8 mouse cellular contexts compared by ENCODE assay signal in the genomic region with DNA sequence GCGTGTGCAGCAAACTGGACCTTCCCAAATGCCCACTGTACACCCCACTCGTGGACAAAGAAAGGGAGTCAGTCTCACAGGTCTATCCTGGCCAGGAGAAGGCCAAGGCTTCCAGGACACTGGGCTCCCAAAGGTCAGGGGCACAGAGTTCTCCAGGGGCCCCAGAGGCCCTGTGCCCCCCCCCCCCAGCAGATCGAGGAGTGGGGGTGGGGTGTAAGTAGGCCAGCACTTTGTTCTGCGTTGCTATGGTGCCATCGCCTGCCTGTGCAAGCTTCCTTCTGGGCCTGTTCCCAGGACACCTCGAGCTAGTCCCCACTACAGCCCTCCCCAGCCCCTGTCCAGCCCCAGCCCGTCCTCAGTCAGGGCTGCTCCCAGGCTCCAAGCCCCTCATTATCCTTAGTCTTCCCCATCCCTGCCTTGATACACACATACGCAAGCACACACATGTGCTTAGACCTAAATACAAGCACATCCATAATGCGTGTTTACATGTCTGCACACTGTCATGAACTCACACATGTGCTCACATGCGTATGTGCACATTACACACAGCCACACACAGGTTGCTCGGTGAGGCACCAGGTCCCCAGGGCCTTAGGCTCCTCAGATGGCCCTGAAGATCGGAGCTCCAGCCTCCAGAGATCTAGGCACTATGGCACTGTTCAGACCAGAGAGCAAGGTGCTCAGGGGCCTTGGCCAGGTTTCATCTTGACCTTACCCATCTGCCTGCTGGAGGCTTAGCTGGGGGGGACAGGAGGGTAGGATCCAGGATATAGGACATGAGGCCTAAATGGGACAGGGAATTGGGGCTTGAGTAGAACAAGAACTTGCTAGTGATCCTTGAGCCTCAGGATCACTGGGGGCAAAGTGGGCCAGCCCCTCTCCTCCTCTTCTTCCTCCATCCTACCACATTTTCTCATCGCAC. TPM values are rescaled to one million over a fixed set of nuclear protein-coding genes. Genes with fewer than 3 reads are reported as not detected.
DNase-seq lines count a peak whose midpoint lies in the region; ATAC-seq lines count a peak whose summit lies in the region.

No protein-coding gene starts in this region.

- no peaks in the 10 kb centered on the region for H3K27me3 ChIP-seq in forebrain, embryonic 16.5 days (replicated peaks; ENCODE audit: control insufficient read depth, insufficient read depth, low read length)
- no peaks in the 10 kb centered on the region for H3K27me3 ChIP-seq in stomach, embryonic 16.5 days (ENCODE audit: control insufficient read depth, insufficient read depth, low read length)

- peak; percentile 51 for ATAC-seq in forebrain, embryonic 16.5 days
- 0 out of 2 replicates have a peak, but pooled peaks have one; percentile 5 for ATAC-seq in stomach, embryonic 16.5 days (ENCODE audit: insufficient read depth, low FRiP score)

- no peak overlapping the region for H3K4me3 ChIP-seq in forebrain, embryonic 16.5 days (replicated peaks; ENCODE audit: low read length)
- no peak overlapping the region for H3K4me3 ChIP-seq in stomach, embryonic 16.5 days (replicated peaks; ENCODE audit: low read length)

- intact Hi-C loops in left cerebral cortex, postnatal 36 days (cut with DNase I): loop anchor here (1.0 to 5.0 kb wide), 2 partner anchors 24 to 43 kb away; no protein-coding TSS in a partner anchor

- peak overlapping the region; percentile 31 for H3K9ac ChIP-seq in forebrain, embryonic 16.5 days (replicated peaks; ENCODE audit: low read depth, low read length)
- peak overlapping the region; percentile 40; the same call in 1 of the 2 replicates for H3K9ac ChIP-seq in stomach, embryonic 16.5 days (ENCODE audit: low read length)

- WGBS in forebrain, embryonic 16.5 days: 22% methylated on average over 13 of the region's 13 CpGs
- WGBS in stomach, embryonic 16.5 days: 60% methylated on average over 13 of the region's 13 CpGs

- no peaks in the 10 kb centered on the region for H3K36me3 ChIP-seq in forebrain, embryonic 16.5 days (ENCODE audit: control insufficient read depth, insufficient read depth)
- no peaks in the 10 kb centered on the region for H3K36me3 ChIP-seq in stomach, embryonic 16.5 days (ENCODE audit: control insufficient read depth, insufficient read depth, low read length)

- peak; percentile 35 for DNase-seq in adrenal gland, adult 2 months
- no peak for DNase-seq in adrenal gland, adult 8-10 months
- DNase-seq in left cerebral cortex, postnatal 36 days (ENCODE audit: low spot score in 2 of 2): peak; percentile 50 to 51
- no peak for DNase-seq in left cerebral cortex, adult 8-10 months (ENCODE audit: low spot score in 2 of 2)
- peak; percentile 43 for DNase-seq in lung, postnatal 14 days
- no peak for DNase-seq in frontal cortex, postnatal 14 days (ENCODE audit: low spot score in 2 of 2)

- no peaks in the 10 kb centered on the region for H3K9me3 ChIP-seq in forebrain, embryonic 16.5 days (ENCODE audit: control insufficient read depth, low read length)
- H3K9me3 ChIP-seq in stomach, embryonic 16.5 days (replicated peaks; ENCODE audit: control insufficient read depth, low read length): no peaks in the 10 kb centered on the region

- H3K4me1 ChIP-seq in forebrain, embryonic 16.5 days (replicated peaks; ENCODE audit: control insufficient read depth, insufficient read depth, low read length): peaks cover 40% of the 10 kb centered on the region
- peaks cover 29% of the 10 kb centered on the region for H3K4me1 ChIP-seq in stomach, embryonic 16.5 days (ENCODE audit: control insufficient read depth, insufficient read depth, low read length)

- peak overlapping the region; percentile 43; the same call in 1 of the 2 replicates for H3K4me2 ChIP-seq in forebrain, embryonic 16.5 days (ENCODE audit: low read length)
- 0 out of 2 replicates have a peak overlapping the region, but pooled peaks have one; percentile 10 for H3K4me2 ChIP-seq in stomach, embryonic 16.5 days (ENCODE audit: low read depth, low read length)

- H3K27ac ChIP-seq in forebrain, embryonic 16.5 days (ENCODE audit: low read length): peak overlapping the region; percentile 91
- H3K27ac ChIP-seq in stomach, embryonic 16.5 days (ENCODE audit: low read length): peak overlapping the region; percentile 62; the same call in 1 of the 2 replicates

RNA-seq across cellular contexts. Expression of gene Trmt61a, which starts 17.2 kb away (rescaled TPM):
- 10 to 100 TPM; 13.7 to 15.8 TPM for total RNA-seq in adrenal gland, adult 2 months (2021)
- polyA plus RNA-seq in adrenal gland, adult 2 months (2012; rRNA removed): 74.9 and 79.6 TPM in 2 replicates
- 10 to 100 TPM; 12.8 to 16.6 (median 16.0) TPM for total RNA-seq in adrenal gland, adult 8-10 months (2022)
- total RNA-seq in left cerebral cortex, postnatal 36 days (2021): 10 to 100 TPM; 16.9 to 22.0 TPM
- 10 to 100 TPM; 18.6 to 22.6 (median 20.8) TPM for total RNA-seq in left cerebral cortex, adult 8-10 months (2022)
- 9.8 and 12.6 TPM in 2 replicates for polyA plus RNA-seq in forebrain, embryonic 16.5 days (2015; fragmentation: Nextera tagmentation; extraction: Ambion mirVana)
- polyA plus RNA-seq in stomach, embryonic 16.5 days (2015; fragmentation: Nextera tagmentation; extraction: Ambion mirVana): 9.7 and 10.4 TPM in 2 replicates

RNA-seq across cellular contexts. Expression of gene Bag5, which starts 17.9 kb away (rescaled TPM):
- 10 to 100 TPM; 32.5 to 37.7 TPM for total RNA-seq in adrenal gland, adult 2 months (2021)
- 8.0 and 12.0 TPM in 2 replicates for polyA plus RNA-seq in adrenal gland, adult 2 months (2012; rRNA removed)
- 10 to 100 TPM; 39.2 to 41.7 (median 40.0) TPM for total RNA-seq in adrenal gland, adult 8-10 months (2022)
- 10 to 100 TPM; 57.0 to 57.8 TPM for total RNA-seq in left cerebral cortex, postnatal 36 days (2021)
- total RNA-seq in left cerebral cortex, adult 8-10 months (2022): 10 to 100 TPM; 59.0 to 65.9 (median 59.6) TPM
- 70.8 and 71.5 TPM in 2 replicates for polyA plus RNA-seq in forebrain, embryonic 16.5 days (2015; fragmentation: Nextera tagmentation; extraction: Ambion mirVana)
- 49.3 and 51.6 TPM in 2 replicates for polyA plus RNA-seq in stomach, embryonic 16.5 days (2015; fragmentation: Nextera tagmentation; extraction: Ambion mirVana)

RNA-seq across cellular contexts. Expression of gene Apopt1, which starts 17.9 kb away (rescaled TPM):
- total RNA-seq in adrenal gland, adult 2 months (2021): 10 to 100 TPM; 67.7 to 70.0 TPM
- 191 and 279 TPM in 2 replicates for polyA plus RNA-seq in adrenal gland, adult 2 months (2012; rRNA removed)
- 10 to 100 TPM; 65.7 to 82.3 (median 74.3) TPM for total RNA-seq in adrenal gland, adult 8-10 months (2022)
- 10 to 100 TPM; 39.8 to 41.6 TPM for total RNA-seq in left cerebral cortex, postnatal 36 days (2021)
- 10 to 100 TPM; 38.6 to 41.1 (median 39.6) TPM for total RNA-seq in left cerebral cortex, adult 8-10 months (2022)
- polyA plus RNA-seq in forebrain, embryonic 16.5 days (2015; fragmentation: Nextera tagmentation; extraction: Ambion mirVana): 47.2 and 48.3 TPM in 2 replicates
- polyA plus RNA-seq in stomach, embryonic 16.5 days (2015; fragmentation: Nextera tagmentation; extraction: Ambion mirVana): 43.0 and 47.0 TPM in 2 replicates

RNA-seq across cellular contexts. Expression of gene Ckb, which starts 23.0 kb away (rescaled TPM):
- 10 to 100 TPM; 30.9 to 96.5 TPM for total RNA-seq in adrenal gland, adult 2 months (2021)
- 192 and 265 TPM in 2 replicates for polyA plus RNA-seq in adrenal gland, adult 2 months (2012; rRNA removed)
- 100 to 1,000 TPM in 1 of 4 experiments, 10 to 100 TPM in 3; 50.3 to 118 (median 79.5) TPM for total RNA-seq in adrenal gland, adult 8-10 months (2022)
- 1,000 to 10,000 TPM; 1,681 to 2,044 TPM for total RNA-seq in left cerebral cortex, postnatal 36 days (2021)
- total RNA-seq in left cerebral cortex, adult 8-10 months (2022): 1,000 to 10,000 TPM; 1,860 to 1,987 (median 1,908) TPM
- polyA plus RNA-seq in forebrain, embryonic 16.5 days (2015; fragmentation: Nextera tagmentation; extraction: Ambion mirVana): 1,407 and 1,413 TPM in 2 replicates
- 698 and 764 TPM in 2 replicates for polyA plus RNA-seq in stomach, embryonic 16.5 days (2015; fragmentation: Nextera tagmentation; extraction: Ambion mirVana)

Comparison
In these comparisons a context has a peak if more than half of its experiments do, and no peak if none do; other contexts are left out.
1. DNase-seq: peak in adrenal gland, adult 2 months (single experiment), left cerebral cortex, postnatal 36 days (2 of 2) and lung, postnatal 14 days (single experiment); none in adrenal gland, adult 8-10 months (single experiment), left cerebral cortex, adult 8-10 months (0 of 2) and frontal cortex, postnatal 14 days (0 of 2).